Mouse (Mus musculus) thymus, postnatal 14 days (tissue): Measurements from ENCODE around the gene S100a7a.

ENCODE experiments used
- DNase-seq: peaks from one replicate; pipeline ENCODE4 v3.0.0; 2021

S100a7a gene

GRCm38 (mm10) chr3:90653717-90654116 is at the start of gene S100a7a:
TSS of gene S100a7a (plus strand) at chr3:90654017.
- DNase-seq, result no peak

GRCm38 (mm10) chr3:90604416-90604815 is 49.4 kb upstream of the S100a7a start:
- DNase-seq, result no peak

GRCm38 (mm10) chr3:90605049-90605448 is 48.8 kb upstream of the S100a7a start:
- DNase-seq, result no peak

DNA sequence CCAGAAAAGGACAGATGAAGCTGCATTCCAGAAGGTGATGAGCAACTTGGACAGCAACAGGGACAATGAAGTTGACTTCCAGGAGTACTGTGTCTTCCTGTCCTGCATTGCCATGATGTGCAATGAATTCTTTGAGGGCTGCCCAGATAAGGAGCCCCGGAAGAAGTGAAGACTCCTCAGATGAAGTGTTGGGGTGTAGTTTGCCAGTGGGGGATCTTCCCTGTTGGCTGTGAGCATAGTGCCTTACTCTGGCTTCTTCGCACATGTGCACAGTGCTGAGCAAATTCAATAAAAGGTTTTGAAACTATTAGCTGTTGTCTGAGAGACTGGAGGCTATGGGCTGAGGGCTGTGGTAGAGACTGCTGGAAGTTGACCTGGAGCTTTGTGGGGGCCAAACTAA is 48.1 kb upstream of the S100a7a start:
- no peak for DNase-seq

- DNase-seq, result no peak
Measured at GRCm38 (mm10) chr3:90606185-90606584, 47.6 kb upstream of the S100a7a start.

DNA sequence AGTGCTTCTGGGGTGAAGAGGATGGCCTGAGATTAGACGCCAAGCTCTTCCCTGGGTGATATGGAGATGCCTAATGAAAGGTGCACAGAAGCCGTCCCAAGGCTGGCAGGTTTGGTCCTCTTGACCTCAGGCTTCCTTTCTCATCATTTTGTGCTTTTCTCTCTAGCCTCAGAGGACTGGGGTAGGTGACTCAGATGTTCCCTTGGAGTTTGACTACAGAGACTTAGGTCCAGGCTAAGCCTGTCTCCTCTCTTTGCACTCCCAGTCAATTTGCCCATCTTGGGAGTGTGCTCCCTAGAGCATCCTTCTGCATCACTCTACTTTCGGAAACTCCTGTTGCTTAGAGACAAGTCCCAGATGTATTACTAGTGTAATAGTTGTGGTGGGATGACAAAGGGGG is 46.5 kb upstream of the S100a7a start:
- DNase-seq, result no peak

DNA sequence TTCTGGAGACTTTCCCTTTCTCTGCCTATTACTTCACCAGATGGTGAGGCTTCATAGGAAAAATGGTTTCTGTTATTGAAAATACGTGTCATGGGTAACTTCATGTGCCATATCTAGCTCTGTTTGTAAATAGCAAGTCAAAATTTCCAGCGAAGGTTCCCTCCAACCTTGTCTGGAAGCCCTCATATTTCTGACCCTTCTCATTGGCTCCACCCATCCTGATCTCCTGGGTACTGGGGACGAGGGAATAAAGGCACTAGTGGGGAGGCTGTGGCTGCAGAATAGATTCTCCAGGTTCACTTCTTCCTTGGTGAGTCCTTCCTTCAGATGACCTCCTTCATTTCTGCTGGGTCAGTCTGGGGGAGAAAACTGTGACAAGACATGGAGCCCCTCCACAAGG is 45.6 kb upstream of the S100a7a start, which contains the start of gene S100a5:
Gene S100a5, plus strand, starts transcription at position 301 of the 400 bp plus-strand sequence.
- no peak for DNase-seq

DNA sequence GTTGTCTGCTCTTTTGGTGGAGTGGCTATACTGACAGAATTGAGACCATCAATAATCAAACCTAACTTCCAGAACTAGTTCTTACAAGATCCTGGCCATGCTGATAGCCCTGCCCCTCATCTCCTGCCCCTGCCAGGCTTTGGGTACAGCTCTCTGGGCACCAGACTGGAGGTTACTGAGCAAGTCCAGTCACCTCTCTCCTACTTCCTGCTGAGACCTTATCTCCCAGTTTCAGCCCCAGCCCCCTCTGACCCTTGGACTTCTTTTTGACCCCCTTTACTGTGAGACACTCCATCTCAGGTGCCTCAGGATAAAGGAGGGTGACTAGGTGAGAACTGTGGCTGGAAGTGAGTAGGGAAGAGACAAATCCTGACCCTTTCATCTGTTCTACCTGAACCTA is 44.7 kb upstream of the S100a7a start:
- DNase-seq, result no peak

- no peak for DNase-seq
Measured at GRCm38 (mm10) chr3:90611494-90611893, 42.3 kb upstream of the S100a7a start.

DNA sequence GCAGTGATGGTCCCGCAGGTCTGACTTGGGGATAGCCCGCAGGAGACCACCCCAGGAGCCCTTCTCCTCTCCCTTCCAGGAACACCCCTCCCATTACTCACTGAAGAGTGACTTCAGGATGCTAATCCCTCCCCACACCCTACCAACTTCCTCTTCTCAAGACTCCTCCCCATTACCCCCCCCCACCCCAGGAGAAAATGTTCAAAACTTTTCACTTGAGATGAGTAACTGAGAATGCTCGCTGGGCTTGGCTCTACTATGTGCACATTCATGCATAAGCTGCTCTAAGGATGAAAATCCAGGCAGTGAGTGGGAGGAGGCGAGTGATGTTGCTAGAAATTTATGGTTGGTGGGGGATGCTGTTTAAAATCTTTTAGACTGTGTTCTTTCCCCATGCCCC is 41.8 kb upstream of the S100a7a start:
- DNase-seq, result no peak

- peak; percentile 88 for DNase-seq
Measured at GRCm38 (mm10) chr3:90612728-90613291, 41.0 kb upstream of the S100a7a start, which contains the start of gene S100a6. TSS of gene S100a6 (plus strand) at chr3:90612882.

GRCm38 (mm10) chr3:90613461-90614147 is 40.2 kb upstream of the S100a7a start:
- no peak for DNase-seq

DNA sequence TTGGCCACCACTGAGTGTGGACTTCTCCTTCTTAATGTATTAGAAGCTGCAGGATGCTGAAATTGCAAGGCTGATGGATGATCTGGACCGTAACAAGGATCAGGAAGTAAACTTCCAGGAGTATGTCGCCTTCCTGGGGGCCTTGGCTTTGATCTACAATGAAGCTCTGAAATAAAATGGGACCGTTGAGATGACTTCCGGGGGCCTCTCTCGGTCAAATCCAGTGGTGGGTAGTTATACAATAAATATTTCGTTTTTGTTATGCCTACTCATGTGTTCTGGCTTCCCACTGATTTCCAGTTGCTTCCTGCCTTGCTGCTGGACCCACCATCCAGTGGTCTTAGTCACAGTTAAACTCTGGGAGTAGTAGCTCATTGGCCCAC is 39.7 kb upstream of the S100a7a start:
- DNase-seq, result no peak

DNA sequence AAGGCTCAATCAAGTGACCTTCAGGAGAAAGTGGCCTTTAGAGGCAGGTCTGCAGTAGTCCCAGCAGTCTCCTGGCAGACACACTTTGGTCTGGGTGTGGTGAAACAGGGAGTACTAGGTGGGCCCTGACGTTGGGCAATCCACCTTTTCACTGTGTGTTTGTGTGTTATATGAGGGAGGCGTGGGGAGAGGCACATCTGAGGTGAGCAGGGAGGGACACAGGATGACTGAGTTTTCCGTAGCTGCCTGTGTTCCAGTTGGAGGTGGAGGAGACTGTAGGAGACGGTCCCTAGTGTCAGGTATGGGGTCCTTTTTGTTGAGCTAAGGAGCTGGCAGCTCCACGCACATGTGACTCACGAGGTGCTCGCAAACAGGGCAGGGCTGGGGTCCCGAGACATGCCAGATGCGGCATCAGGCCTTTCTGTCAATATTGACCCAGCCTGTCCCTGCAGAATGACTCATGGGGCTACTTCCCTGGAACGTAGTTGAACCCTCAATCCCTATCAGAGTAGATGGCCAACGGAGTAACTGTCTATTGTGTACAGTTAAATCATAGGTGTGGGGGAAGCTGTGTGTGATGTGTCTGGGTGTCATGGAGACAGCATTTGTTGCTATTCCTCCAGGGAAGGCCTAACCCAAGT is 39.1 kb upstream of the S100a7a start:
- DNase-seq, result no peak

DNA sequence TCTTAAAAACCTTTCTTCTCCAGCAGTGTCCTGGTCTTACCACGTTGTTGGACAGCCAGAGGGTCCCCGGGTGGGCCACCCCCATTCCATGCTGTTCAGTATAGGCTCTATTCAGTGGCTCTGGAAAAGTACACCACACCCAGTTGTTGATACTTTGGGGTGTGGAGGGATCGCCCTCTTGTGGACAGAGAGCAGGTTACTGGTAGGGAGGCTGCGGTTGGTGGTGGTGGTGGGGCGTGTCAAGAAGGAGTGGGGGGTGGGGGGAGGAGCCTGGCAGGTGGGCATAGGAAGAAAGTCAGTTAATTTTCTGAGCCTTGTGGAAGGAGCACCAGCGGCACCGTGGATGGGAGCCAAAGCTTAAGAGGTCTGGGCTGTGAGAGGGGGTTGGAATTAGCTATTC is 38.4 kb upstream of the S100a7a start:
- peak; percentile 88 for DNase-seq

DNA sequence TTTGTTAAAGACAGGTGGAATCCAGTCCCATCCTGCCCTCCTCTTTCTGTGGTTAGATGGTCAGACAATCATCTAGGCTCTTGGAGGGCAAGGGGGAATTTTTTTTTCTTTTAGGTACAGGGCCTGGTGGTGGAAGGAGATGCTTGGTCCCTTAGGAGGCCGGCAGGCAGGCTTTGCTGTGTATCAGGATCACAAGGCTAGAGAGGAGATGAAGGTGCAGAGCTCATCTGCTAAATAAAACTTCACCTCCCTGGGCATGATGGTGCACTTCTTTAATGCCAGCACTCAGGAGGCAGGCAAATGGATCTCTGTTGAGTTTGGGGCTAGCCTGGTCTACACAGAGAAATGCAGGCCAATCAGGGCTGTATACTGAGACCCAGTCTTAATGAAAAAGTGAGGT is 37.9 kb upstream of the S100a7a start:
- DNase-seq, result no peak

- DNase-seq, result no peak
Measured at GRCm38 (mm10) chr3:90617586-90617985, 36.2 kb upstream of the S100a7a start.

- DNase-seq, result no peak
Measured at GRCm38 (mm10) chr3:90621552-90621951, 32.3 kb upstream of the S100a7a start.

- peak; percentile 58 for DNase-seq
Measured at GRCm38 (mm10) chr3:90623435-90624071, 30.3 kb upstream of the S100a7a start.

DNA sequence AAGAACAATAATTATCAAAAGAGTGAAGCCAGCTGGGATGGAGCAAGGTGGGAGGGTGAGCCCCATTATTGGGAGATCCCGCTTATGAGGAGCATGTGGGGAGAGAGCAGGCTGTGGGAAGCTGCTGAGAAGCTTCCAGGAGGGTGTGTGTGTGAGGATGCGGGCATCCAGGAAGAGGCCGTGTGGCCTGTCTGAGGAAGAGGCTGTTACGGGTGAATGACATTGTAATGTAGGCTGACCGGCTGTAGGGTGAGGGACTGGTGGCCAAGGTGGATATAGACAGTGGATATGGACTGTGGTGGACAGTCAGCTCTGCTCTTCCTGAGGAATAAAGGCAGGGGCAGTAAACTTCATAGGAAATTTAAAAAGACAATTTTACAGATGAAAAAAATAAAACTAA is 28.3 kb upstream of the S100a7a start:
- DNase-seq, result no peak

- no peak for DNase-seq
Measured at GRCm38 (mm10) chr3:90626266-90627021, 27.4 kb upstream of the S100a7a start.

DNA sequence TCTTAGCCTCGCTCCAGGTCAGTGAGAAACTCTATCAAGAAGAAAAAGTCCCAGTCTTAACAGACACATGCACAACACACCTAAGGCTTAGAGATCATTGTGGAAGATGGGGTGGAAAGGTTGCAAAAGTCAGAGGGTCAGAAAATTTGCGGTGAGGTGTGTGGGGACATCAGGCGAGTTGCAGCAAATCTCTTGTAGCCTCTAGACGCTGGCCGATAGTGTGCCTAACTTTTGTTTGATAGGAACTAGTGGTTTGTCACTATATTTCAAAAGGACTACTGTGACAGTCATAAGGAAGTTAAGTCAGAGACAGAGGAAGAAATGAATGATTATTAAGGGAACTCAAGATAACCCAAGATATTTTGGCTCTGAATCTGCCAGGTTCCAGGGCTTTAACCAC is 26.5 kb upstream of the S100a7a start:
- DNase-seq, result no peak

- no peak for DNase-seq
Measured at GRCm38 (mm10) chr3:90627807-90628206, 26.0 kb upstream of the S100a7a start.
